Mouse (Mus musculus) kidney, postnatal 25 days (tissue): ENCODE results near the gene Sncb.

ENCODE experiments used
- DNase-seq, 2 experiments: peaks; one replicate each; pipeline ENCODE4 v3.0.0; 2021; ENCODE audit warnings: mixed read lengths in 2 of 2

The Sncb gene

DNA sequence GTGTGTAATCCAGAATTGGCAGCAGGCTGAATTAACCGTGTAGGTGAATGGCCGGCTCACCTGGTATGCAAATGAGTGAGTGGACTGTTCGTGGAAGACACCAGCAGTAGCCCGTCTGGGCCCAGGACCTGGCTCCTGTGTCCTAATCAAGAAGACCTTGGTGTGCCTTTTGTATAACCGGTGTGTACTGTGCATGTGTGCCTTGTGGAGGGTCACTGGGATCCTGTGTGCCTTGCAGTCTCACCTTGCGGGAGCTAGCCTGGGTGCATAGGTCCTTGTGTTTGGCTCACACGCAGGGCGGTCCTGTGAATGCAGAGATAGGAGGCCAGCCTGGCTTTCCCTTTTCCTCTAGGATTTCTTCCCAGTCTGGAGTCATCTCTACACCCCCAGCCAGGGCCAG lies 18.2 kb downstream of the Sncb start:
- no peak for DNase-seq

DNA sequence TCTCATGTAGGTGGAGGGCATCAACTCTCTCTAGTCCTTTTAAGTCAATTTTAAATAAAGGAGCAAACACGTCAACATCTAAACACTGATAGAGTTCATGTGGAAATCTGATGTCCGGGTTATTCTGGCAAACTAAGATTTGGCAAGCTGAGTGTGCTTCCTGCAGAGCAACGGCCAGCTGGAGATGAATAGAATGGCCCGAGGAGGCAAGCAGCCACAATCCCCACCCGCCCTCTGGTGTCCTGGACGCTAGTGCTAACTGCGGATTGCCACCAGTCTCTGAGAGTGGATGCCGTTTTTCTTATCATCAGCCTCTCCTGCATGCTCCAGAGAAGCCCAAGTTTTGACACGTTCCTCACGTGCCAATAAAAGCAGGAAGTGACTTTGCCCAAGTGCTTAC lies 19.5 kb downstream of the Sncb start:
- no peak for DNase-seq

DNA sequence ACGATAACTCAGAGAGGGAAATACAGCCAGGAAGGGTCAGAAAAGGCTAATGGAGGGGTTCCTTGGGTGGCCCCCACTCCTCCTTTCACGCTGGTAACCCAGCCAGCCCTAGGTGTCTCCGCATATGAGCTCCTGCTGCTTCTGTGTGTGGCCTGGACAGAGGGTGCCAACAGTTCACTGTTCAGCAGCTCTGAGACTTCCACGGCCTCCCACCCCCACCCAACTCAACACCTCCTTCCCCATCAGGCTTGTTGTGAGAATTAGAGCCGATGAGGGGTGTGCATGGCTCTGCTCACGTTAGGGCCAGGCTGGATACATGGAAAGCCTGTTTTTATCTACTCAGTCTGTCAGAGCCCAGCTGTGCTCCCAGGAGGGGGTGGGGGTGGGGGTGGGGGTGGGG lies 20.3 kb downstream of the Sncb start:
- no peak for DNase-seq

DNA sequence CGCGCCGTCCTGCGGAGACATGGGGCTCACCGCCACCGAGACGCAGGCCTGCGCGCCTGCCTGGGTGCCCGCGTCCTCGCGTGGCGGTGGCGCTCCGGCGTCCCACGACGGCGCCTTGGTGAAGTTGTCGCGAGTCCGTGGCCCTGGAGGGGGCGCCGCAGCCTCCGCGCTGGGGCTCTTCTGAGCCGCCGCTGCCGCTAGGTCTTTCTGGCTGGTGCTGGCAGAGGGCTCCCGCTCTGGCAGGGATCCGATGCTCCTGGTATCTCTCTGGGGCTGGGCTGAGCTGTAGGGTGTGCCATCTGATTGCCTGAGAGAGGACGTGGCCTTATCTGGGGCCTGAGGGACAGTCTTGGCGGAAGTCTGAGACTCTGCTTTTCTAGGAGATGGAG lies 28.2 kb downstream of the Sncb start:
- no peak for DNase-seq

DNA sequence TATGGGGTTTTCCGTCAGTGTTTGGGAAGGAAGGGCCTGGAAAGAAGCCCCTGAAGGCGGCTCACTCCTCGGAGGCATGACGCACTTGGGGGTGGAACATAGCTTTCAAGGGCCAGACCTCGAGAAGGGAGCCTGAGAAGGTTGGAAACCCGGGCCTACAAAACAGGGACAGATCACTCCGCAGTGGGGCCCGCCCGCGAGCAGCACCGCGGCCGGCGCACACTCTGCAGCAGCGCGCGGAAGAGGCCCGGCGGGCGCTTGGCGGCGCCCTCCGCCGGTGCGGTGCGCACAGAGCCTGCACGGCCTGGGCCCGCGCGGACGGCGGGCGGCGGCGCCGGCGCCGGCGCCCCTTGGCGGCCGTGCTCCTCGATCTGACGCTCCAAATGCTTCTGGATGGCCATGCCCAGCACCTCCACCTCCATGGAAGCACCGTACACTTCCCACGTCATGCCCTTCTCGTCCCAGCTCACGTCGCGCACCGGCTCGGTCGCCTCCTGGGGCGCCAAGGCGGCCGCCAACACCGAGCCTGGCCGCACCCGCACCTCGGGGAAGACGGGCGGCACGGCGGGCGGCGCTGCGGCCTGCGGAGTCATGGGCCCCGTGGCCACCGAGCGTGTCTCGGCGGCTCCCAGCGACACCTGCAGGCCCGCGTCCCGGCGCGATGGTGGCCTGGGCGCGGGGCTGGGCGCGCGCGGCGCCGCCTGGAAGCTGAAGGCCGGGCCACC lies 28.7 kb downstream of the Sncb start:
- DNase-seq = no peak

DNA sequence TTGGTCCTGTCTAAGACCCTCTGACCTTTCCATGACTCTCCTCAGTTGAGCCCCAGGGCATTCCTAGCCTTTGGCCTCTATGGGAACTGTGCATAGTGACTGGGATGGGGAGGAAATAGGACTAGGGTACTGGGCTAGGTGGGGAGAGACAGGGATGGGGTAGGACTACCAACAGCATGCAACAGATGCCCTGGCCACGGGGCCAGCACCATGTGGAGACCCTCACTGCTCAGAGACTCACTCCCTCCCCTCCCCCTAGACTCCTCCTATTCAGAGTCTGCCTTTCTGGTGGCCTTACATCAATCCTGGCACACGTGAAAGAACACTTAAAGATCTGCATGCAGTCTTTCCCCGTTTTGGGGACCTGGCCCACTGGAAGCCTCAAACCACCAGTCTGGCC lies 29.5 kb downstream of the Sncb start:
- DNase-seq = no peak

DNA sequence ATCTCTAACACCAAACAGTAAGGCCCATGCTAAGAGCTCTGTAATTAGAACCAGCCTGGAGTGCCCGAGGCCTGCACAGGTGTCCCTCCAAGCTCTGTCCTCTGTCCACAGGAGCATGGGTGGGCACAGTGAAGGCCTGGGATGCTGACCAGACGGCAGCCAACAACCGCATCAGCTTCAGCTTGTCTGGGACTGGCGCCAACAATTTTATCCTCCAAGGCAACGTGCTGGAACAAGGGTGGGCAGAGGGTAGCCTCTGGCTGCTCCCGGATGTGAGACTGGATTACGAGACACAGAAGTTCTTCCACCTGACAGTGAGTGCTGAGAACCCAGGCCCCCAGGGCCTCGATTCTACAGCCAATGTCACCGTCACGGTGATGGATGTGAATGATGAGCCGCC lies 40.3 kb downstream of the Sncb start:
- peak in 1 of 2 experiments; percentile 19 for DNase-seq

DNA sequence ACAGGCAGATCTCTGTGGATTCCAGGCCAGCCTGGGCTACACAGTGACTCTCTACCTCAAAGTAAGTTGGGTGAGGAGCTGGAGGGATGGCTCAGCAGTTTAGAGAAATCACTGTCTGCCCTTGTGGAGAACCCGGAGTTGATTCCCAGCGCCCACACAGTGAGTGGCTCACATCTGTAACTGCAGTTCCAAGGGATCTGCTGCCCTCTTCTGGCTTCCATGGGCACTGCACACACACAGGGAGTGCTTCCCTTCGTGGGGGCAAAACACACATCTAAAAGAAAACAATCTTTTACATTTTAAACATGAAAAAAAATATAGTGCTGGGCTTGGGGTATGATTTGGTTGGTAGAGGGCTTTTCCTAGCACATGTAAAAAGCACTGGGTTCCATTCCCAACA lies 43.3 kb downstream of the Sncb start:
- no peak for DNase-seq

DNA sequence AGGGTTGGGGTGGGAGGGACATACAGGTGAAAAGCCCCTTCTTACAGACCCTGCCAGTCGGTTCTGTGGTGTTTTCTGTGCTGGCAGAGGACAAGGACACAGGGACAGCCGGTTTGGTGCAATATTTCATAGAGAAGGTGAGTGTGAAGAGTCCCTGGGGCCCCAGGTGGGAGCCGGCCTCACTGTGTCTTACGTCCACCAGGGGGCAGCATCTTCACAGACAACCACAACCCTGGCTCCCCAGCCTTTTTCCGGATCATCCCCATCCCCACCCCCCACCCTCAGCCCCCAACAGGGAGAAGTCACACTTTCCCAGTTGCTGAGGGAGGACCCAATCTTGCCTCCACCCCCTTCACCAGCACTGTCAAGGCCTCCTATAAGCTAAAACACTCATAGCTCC lies 49.5 kb downstream of the Sncb start:
- DNase-seq = peak; percentile 54 to 64

DNA sequence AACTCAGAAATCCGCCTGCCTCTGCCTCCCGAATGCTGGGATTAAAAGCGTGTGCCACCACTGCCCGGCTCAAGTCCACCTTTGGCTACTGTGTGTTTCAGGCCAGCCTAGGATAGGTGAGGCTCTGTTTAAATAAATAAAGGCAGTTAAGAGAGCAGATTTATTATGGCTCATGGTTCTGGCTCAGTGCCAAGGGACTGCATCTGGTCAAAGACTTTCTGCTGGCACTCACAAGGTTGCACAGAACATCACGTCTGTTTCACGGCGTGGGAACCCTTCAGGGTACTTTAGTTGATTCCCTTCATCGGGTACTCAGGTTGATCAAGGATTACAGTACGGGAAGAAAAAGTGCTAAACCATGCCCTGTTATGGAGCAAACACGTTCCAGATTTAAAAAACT lies 51.4 kb downstream of the Sncb start:
- peak in 1 of 2 experiments; percentile 18 for DNase-seq

DNA sequence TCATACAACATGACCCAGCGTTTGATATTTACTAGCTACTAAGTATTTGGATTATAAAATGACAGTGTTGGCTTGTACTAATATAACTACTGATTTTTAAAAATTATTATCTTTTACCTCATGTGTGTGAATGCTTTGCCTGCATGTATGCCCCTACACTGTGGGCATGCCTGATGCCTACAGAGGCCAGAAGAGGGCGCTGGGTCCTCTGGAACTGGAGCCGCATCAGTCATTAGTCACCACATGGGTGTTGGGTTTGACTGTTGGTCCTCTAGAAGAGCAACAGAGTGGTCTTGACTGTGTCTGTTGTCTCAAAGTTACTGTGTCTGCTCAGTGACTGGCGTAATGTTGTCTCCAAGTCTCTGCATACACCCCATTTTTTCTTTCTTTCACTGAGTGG lies 52.0 kb downstream of the Sncb start:
- no peak for DNase-seq

DNA sequence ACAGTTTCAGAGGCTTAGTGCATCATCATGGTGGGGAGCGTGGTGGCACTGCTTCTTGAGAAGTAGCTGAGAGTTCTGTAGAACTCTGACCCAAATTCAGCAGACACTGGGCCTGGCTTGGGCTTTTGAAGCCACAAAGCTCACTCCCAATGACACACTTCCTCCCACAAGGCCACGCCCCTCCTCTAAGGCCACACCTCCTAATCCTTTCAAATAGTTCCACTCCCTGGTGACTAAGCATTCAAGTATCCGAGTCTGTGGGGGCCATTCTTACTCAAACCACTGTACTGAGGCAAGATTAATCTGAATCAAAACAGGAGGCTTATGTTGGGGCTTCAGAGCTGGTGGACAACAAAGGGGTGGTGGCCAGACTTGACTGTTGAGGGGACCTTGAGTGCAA lies 55.5 kb downstream of the Sncb start:
- no peak for DNase-seq
